In the genomic region with DNA sequence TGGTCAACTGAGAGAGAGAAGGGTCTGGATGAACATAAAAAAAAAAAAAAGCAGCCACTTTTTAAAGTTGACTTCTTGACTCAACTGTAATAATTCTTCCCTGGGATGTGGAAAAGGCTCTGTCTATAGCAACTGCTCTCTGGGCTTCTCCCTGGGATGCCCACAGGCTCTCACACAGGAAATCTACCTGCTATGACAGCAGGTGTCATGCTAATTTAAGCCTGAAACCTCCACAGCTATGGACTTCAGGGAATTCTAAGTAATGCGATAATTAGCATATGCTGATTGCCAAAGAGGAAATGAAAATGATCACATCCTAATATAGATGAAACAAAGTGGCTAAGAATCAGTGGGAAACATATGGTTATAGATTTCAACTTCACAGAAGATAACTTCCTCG, we compare ENCODE assay signal across 16 mouse cellular contexts.
"Had no signal": no experiment of that assay in that cellular context is flagged by ENCODE, and none has a peak within 500 bp of the region (broad histone marks: within the 10 kb centered on the region; RNA-seq: fewer than 3 reads in every experiment).

No protein-coding gene starts in this region.

- H3K4me2 ChIP-seq: limb, embryonic 12.5 days; limb, embryonic 15.5 days; liver, embryonic 11.5 days; lung, embryonic 14.5 days; midbrain, embryonic 13.5 days had no signal

- H3K9ac ChIP-seq: limb, embryonic 12.5 days; limb, embryonic 15.5 days; liver, embryonic 14.5 days; liver, postnatal 0 days; lung, embryonic 14.5 days; midbrain, embryonic 13.5 days had no signal

- H3K27me3 ChIP-seq: limb, embryonic 12.5 days; limb, embryonic 15.5 days; megakaryocyte, embryonic 14.5 days; midbrain, embryonic 13.5 days had no signal

- ATAC-seq: liver, postnatal 0 days; lung, postnatal 0 days; midbrain, embryonic 13.5 days had no signal

- H3K27ac ChIP-seq: limb, embryonic 12.5 days; limb, embryonic 15.5 days; liver, embryonic 14.5 days; macrophage; midbrain, embryonic 10.5 days; midbrain, embryonic 13.5 days had no signal

- H3K4me3 ChIP-seq: limb, embryonic 12.5 days; limb, embryonic 15.5 days; megakaryocyte, embryonic 14.5 days; midbrain, embryonic 10.5 days; midbrain, embryonic 13.5 days had no signal

- DNase-seq: kidney, postnatal 10 days; kidney, postnatal 36 days; left cerebral cortex, postnatal 4 days; liver, postnatal 0 days; lung, embryonic 14.5 days; thymus, adult 18-20 months; thymus, postnatal 36 days had no signal

- H3K4me1 ChIP-seq: limb, embryonic 15.5 days; megakaryocyte, embryonic 14.5 days; midbrain, embryonic 10.5 days; midbrain, embryonic 13.5 days had no signal

- H3K36me3 ChIP-seq: limb, embryonic 12.5 days; limb, embryonic 15.5 days; midbrain, embryonic 10.5 days; midbrain, embryonic 13.5 days had no signal

- H3K9me3 ChIP-seq: limb, embryonic 12.5 days; limb, embryonic 15.5 days; midbrain, embryonic 10.5 days; midbrain, embryonic 13.5 days had no signal
